Mouse (Mus musculus): ENCODE results near the gene Relt. TPM values are rescaled to one million over a fixed set of nuclear protein-coding genes. Genes with fewer than 3 reads are reported as not detected.

Relt gene
- polyA plus RNA-seq, 1 experiment from 2014 or later, result 4.8 TPM

GRCm38 (mm10) chr7:100818401-100819064 is 44.7 kb downstream of the Relt start:
- no peak for ATAC-seq (ENCODE audit: low FRiP score, low TSS enrichment)
- no peak overlapping the region for H3K9ac ChIP-seq (replicated peaks; ENCODE audit: low read length)
- H3K4me2 ChIP-seq (replicated peaks; ENCODE audit: low read depth, low read length), result no peak overlapping the region
- H3K27me3 ChIP-seq (ENCODE audit: insufficient read depth, low read length), result no peaks in the 10 kb centered on the region
- H3K4me3 ChIP-seq (ENCODE audit: low read length), result no peak overlapping the region
- no peaks in the 10 kb centered on the region for H3K36me3 ChIP-seq (ENCODE audit: insufficient read depth, low read length)
- WGBS, result 82% methylated on average over 4 of the region's 4 CpGs
- H3K27ac ChIP-seq (ENCODE audit: low read length), result no peak overlapping the region
- H3K4me1 ChIP-seq (ENCODE audit: insufficient read depth, low read length), result no peaks in the 10 kb centered on the region
- no peaks in the 10 kb centered on the region for H3K9me3 ChIP-seq (ENCODE audit: low read length)

- no peak overlapping the region for H3K9ac ChIP-seq (replicated peaks; ENCODE audit: low read length)
- H3K4me3 ChIP-seq (ENCODE audit: low read length), result no peak overlapping the region
- ATAC-seq (ENCODE audit: low FRiP score, low TSS enrichment), result no peak
- no peaks in the 10 kb centered on the region for H3K36me3 ChIP-seq (ENCODE audit: insufficient read depth, low read length)
- H3K9me3 ChIP-seq (ENCODE audit: low read length), result no peaks in the 10 kb centered on the region
- no peaks in the 10 kb centered on the region for H3K27me3 ChIP-seq (ENCODE audit: insufficient read depth, low read length)
- 82% methylated on average over 2 of the region's 2 CpGs for WGBS
- no peak overlapping the region for H3K27ac ChIP-seq (ENCODE audit: low read length)
- H3K4me1 ChIP-seq (ENCODE audit: insufficient read depth, low read length), result no peaks in the 10 kb centered on the region
- H3K4me2 ChIP-seq (replicated peaks; ENCODE audit: low read depth, low read length), result no peak overlapping the region
Observed at GRCm38 (mm10) chr7:100817442-100817760, 45.8 kb downstream of the Relt start.

DNA sequence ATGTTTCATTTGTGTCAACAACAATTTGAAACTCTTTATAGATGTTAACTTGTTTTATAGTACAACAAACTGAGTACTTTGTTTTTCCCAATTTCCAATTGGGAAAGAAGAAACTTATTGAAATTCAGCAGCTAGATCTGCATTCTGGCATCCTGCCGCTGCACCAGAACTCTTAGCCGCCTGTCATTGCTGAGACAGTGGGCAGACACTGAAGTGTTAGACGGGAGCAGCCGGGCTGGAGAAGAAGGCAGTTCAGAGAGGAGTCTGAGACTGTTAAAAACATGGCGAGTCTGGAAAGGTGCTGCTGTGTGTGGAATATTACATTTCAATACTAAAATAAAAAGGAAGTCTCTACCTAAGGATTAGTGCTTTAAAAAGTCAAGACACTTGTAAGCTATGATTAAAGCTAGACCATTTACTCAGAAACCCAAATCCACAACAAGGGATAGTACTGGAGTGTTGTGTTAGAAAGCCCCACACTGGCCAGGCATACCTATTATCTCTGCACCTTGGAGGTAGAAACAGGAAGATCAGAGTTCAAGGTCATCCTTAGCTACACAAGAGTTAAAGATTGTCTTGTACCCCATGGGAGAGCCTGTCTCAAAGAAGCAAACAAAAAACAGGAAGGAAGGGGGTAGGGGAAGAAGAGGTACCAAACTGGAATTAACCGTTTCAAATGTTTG is 46.3 kb downstream of the Relt start:
- Histone ChIP-seq H3K9me3 (ENCODE audit: low read length) (no peaks in the 10 kb centered on the region), H3K27me3 (ENCODE audit: insufficient read depth, low read length) (no peaks in the 10 kb centered on the region), H3K9ac (replicated peaks; ENCODE audit: low read length) (no peak overlapping the region), H3K36me3 (ENCODE audit: insufficient read depth, low read length) (no peaks in the 10 kb centered on the region), H3K27ac (ENCODE audit: low read length) (no peak overlapping the region), H3K4me3 (ENCODE audit: low read length) (no peak overlapping the region), H3K4me2 (replicated peaks; ENCODE audit: low read depth, low read length) (no peak overlapping the region), H3K4me1 (ENCODE audit: insufficient read depth, low read length) (no peaks in the 10 kb centered on the region)
- no peak for ATAC-seq (ENCODE audit: low FRiP score, low TSS enrichment)
- WGBS, result 66% methylated on average over 6 of the region's 6 CpGs

- H3K27ac ChIP-seq (ENCODE audit: low read length), result no peak overlapping the region
- no peaks in the 10 kb centered on the region for H3K4me1 ChIP-seq (ENCODE audit: insufficient read depth, low read length)
- ATAC-seq (ENCODE audit: low FRiP score, low TSS enrichment), result no peak
- no peak overlapping the region for H3K4me3 ChIP-seq (ENCODE audit: low read length)
- H3K9me3 ChIP-seq (ENCODE audit: low read length), result no peaks in the 10 kb centered on the region
- 73% methylated on average over 8 of the region's 8 CpGs for WGBS
- no peaks in the 10 kb centered on the region for H3K36me3 ChIP-seq (ENCODE audit: insufficient read depth, low read length)
- no peak overlapping the region for H3K9ac ChIP-seq (replicated peaks; ENCODE audit: low read length)
- H3K4me2 ChIP-seq (replicated peaks; ENCODE audit: low read depth, low read length), result no peak overlapping the region
- H3K27me3 ChIP-seq (ENCODE audit: insufficient read depth, low read length), result no peaks in the 10 kb centered on the region
Observed at GRCm38 (mm10) chr7:100815900-100816570, 47.2 kb downstream of the Relt start.

DNA sequence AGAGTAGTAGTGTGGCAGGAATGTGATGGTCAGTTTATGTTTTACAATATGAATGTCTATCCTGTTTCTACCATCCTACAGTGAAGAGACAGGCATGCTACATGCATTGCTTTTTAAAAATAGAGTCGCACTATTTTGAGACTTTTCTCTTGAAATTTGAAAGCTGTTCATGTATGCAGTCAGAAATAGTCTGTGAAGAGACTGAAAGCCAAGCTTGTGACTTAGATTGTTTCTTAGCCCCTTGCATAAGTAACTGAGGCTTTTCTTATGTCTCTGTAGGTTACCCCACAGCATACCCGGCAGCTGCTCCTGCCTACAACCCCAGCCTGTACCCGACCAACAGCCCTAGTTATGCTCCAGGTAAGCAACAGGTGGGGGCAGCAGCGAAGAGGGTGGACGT is 50.6 kb downstream of the Relt start:
- Histone ChIP-seq H3K27ac (ENCODE audit: low read length) (no peak overlapping the region), H3K4me1 (ENCODE audit: insufficient read depth, low read length) (no peaks in the 10 kb centered on the region), H3K9me3 (ENCODE audit: low read length) (no peaks in the 10 kb centered on the region), H3K27me3 (ENCODE audit: insufficient read depth, low read length) (no peaks in the 10 kb centered on the region), H3K36me3 (ENCODE audit: insufficient read depth, low read length) (no peaks in the 10 kb centered on the region), H3K4me2 (replicated peaks; ENCODE audit: low read depth, low read length) (no peak overlapping the region), H3K4me3 (ENCODE audit: low read length) (no peak overlapping the region), H3K9ac (replicated peaks; ENCODE audit: low read length) (no peak overlapping the region)
- ATAC-seq (ENCODE audit: low FRiP score, low TSS enrichment), result no peak
- 87% methylated on average over 5 of the region's 5 CpGs for WGBS

DNA sequence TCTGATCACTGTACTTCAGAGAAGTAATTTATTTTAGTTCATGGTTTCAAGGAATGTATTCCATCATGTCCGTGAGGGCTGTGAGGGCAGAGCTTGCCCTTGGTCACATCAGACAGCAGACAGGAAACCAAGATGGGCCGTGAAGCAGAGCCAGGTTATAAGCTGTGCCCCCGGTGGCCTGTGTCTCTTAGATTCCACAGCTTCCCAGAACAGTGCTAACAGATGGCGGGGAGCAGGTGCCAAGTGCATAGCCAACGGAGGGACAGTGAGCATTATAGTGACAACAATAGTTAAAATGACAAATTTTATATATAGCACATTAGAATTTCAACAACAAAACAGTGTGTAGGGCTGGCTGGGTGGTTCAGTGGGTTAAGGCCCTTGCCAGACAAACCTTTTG is 51.3 kb downstream of the Relt start:
- H3K9me3 ChIP-seq (ENCODE audit: low read length), result no peaks in the 10 kb centered on the region
- H3K4me2 ChIP-seq (replicated peaks; ENCODE audit: low read depth, low read length), result no peak overlapping the region
- no peaks in the 10 kb centered on the region for H3K36me3 ChIP-seq (ENCODE audit: insufficient read depth, low read length)
- no peak overlapping the region for H3K9ac ChIP-seq (replicated peaks; ENCODE audit: low read length)
- no peaks in the 10 kb centered on the region for H3K27me3 ChIP-seq (ENCODE audit: insufficient read depth, low read length)
- 67% methylated on average over 5 of the region's 5 CpGs for whole genome bisulfite sequencing
- H3K27ac ChIP-seq (ENCODE audit: low read length), result no peak overlapping the region
- no peak for ATAC-seq (ENCODE audit: low FRiP score, low TSS enrichment)
- H3K4me1 ChIP-seq (ENCODE audit: insufficient read depth, low read length), result no peaks in the 10 kb centered on the region
- H3K4me3 ChIP-seq (ENCODE audit: low read length), result no peak overlapping the region

DNA sequence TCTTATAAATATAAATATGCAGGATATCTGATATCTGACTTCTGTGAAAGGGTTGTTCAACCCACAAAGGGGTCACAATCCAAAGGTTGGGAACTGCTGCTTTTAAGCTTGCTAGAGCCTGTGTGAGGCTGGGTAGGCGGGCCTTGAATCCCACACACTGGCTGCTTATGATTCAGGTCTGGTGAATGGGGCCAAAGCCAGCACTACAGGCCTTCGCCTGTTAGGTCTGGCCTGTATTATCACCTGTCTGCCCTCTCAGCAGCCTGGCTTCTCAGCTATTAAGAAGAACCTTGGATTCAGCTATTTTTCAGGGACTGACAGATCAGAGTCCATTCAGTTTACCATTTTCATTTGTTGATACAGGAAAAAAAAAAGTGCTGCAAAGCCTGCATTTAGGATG is 57.9 kb downstream of the Relt start:
- ATAC-seq (ENCODE audit: low FRiP score, low TSS enrichment), result no peak

DNA sequence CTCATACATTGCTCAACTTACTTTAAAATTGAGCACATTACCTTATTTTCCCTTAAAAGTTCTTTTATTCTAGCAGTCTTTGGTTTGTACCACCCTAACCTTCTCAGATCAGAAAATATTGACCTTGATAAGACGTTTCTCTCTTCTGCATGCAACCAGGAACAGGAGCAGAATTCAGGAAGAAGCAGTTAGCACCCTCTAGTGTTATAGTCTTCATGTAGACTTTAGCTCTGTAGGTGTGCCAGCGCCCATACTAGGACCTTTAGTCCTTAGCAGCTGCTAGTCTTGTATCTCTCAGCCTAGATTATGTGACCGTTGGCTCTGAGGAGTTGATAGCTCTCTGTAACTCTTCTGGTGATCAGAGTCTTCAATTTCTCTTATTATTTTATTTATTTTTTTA is 64.4 kb downstream of the Relt start:
- no peak overlapping the region for H3K4me2 ChIP-seq (replicated peaks; ENCODE audit: low read depth, low read length)
- H3K27me3 ChIP-seq (ENCODE audit: insufficient read depth, low read length), result no peaks in the 10 kb centered on the region
- no peak for ATAC-seq (ENCODE audit: low FRiP score, low TSS enrichment)
- H3K36me3 ChIP-seq (ENCODE audit: insufficient read depth, low read length), result no peaks in the 10 kb centered on the region
- H3K4me3 ChIP-seq (ENCODE audit: low read length), result no peak overlapping the region
- no peak overlapping the region for H3K27ac ChIP-seq (ENCODE audit: low read length)
- H3K9ac ChIP-seq (replicated peaks; ENCODE audit: low read length), result no peak overlapping the region
- no peaks in the 10 kb centered on the region for H3K9me3 ChIP-seq (ENCODE audit: low read length)
- 60% methylated on average over 3 of the region's 3 CpGs for WGBS
- no peaks in the 10 kb centered on the region for H3K4me1 ChIP-seq (ENCODE audit: insufficient read depth, low read length)

More for the DNA sequence above, 57.9 kb downstream of the Relt start:
- H3K4me1 ChIP-seq (ENCODE audit: insufficient read depth, low read length), result no peaks in the 10 kb centered on the region
- H3K27me3 ChIP-seq (ENCODE audit: insufficient read depth, low read length), result no peaks in the 10 kb centered on the region
- H3K27ac ChIP-seq (ENCODE audit: low read length), result no peak overlapping the region
- WGBS, result 83% methylated on average over 2 of the region's 2 CpGs
- H3K36me3 ChIP-seq (ENCODE audit: insufficient read depth, low read length), result no peaks in the 10 kb centered on the region
- no peak overlapping the region for H3K4me3 ChIP-seq (ENCODE audit: low read length)
- no peak overlapping the region for H3K4me2 ChIP-seq (replicated peaks; ENCODE audit: low read depth, low read length)
- no peak overlapping the region for H3K9ac ChIP-seq (replicated peaks; ENCODE audit: low read length)
- H3K9me3 ChIP-seq (ENCODE audit: low read length), result no peaks in the 10 kb centered on the region

Measured in kidney, embryonic 16.5 days (tissue).